Mouse (Mus musculus) gastrocnemius, postnatal 25 days (tissue): Measurements from ENCODE around the gene Maml3. TPM values are rescaled to one million over a fixed set of nuclear protein-coding genes. Genes with fewer than 3 reads are reported as not detected.

Experiments used
- DNase-seq: peaks from one replicate; pipeline ENCODE4 v3.0.0; 2022
- total RNA-seq, 2 experiments: library from RNA; stranded (reverse); gene quantifications; 1 replicate in 1 of 2; 2 replicates in 1 of 2; pipeline ENCODE4 v1.2.3; 2021

Gene Maml3
- total RNA-seq, 2 experiments from 2014 or later: 2.4 to 2.5 TPM

DNA sequence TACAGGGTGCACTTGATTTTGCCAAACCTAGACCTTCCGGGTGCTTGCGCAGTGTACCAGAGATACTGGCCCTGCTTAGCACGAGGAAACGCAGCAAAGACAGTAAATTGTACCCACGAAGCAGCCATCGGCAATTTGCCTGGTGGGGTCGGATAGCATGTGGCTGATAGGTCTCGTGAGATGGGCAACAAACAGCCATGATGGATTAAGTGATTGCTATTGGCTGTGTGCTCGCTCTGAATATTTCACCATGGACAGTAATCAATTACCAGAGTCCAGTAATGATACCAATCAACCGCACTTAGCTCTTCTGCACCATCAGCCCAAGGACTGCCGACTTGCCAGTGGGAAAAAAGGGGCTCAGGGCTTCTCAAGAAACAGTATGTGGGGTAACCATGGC lies 150.9 kb downstream of the Maml3 start:
- DNase-seq: no peak

DNA sequence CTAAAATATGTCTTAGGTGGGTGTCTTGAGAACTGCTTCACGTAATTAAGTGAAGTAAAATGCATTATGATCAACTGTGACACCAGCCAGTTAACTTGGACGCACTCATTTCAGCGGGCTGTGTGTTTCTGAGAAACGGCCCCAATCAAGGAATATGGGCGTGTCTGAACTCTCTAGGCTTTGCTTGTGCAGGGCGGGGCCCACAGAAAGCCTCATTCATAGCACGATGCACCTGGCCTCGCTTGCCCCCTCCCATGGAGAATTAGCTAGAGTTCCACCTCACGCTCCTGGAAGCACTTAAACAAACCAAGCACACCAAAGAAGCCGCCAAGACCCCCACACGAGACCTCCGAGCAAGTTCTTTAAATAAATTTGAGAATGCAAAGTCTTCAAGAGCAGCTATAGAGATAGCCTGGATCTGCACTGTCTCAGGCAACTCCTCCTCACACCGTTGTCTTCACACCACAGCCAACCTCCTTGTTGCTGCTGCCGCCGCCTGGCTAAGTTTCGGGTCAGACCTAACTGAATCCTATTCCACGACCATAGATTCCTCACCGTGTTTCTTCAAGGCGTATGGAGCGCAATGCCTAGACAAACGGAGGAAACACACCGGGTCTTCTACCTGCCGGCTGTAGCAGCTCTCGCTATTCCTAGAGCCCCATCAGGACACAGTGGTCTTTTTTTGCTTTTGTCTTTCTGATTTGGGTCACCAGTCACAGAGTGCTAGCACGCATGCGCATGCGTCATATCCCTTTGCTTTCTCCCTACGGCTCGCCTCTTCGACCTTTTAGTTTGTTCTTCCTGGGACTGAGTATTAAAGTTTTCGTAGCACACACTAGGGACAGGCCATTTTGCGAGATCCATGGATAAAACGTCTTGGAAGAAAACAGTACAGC lies 151.9 kb downstream of the Maml3 start:
- DNase-seq: no peak

DNA sequence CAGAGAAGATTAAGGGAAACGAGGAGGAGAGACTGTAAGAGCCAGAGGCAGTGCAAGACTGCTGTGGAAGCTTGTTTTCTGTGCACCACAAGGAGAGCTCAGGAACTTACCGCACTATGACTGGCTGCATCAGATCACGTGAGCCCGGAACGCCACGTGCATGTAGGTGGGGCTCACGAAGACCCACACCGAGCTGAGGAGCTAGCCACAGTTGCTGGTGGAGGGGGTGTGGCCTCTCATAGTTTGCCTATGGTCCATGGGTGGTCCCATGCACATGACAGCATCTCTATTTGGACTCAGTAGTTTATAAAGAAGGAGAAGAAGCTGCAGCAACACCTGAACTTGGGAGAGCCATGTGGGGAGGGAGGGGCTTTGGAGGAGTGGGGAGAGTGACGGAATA lies 152.6 kb downstream of the Maml3 start:
- no peak for DNase-seq

DNA sequence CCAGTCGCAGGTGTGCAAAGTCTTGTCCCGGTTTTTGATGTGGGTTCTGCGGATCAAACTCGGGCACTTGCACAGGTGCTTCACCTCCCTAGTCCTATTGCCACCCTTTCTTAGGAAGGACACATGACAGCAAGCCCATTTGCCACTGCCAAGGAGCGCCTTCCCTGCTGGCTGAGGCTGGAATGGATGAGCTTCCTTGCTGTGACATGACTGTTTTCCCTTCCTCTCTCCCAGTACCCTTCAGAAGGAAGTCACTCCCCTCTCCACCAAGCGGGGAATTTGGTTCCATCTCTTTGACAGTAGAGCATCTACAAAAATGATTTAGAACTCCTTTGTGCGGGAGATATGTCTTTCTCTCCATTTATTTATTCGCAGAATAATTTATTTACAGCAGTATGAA lies 155.2 kb downstream of the Maml3 start:
- no peak for DNase-seq

DNA sequence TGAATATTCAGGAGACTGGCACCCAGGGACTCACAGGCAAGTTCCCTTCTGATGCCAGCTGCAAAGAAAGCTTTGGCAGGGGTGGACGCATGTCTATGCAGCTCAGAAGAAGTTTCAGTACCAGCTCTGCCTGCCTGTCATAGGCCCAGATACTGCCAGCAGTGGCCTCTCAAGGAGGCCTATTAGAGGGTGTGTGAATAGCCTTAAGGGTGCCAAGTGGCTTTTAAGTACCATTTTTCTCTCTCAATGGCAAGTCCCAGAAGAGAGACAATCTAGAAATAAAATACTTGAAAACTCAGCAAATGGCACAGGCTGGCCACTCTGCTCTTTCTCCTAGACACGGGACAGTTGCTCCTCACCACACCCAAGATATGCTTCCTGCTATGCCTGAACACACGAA lies 157.7 kb downstream of the Maml3 start:
- no peak for DNase-seq

DNA sequence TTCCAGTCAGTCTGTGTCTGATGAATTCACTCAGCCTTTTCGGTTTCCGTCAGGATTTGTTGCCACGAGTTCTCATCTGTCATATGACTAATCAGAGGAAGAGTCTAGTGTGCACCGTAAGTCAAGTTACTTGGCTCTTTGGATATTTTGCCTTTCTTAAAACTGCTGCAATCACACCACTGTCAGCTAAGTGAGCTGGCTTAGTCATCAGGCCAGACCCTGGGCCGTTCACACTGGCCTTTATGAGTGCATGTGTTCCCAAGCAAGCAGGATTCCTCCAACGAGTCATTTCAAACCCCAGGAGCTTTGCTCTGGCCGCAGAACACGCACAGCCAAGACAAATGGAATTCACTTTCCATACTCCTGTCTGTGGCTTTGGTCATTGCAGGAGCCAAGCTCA lies 161.2 kb downstream of the Maml3 start:
- peak; percentile 77 for DNase-seq

DNA sequence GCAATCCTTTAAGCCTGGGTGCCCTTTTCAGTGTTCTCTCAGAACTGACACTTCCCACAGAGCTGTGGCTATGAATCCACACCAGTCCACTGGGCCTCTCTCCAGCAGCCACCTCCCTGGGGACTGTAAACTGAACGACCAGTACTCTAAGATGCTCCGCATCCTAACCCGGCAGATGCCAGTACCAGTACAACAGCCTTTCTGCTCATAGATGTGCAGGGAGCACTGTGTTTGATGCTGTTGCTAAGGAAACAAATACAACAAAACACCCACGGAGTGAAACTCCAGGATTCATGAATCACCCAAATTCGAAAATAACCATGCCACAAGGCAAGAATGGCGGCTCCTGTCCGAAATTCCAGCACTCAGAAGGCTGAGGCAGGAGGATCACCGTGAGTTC lies 163.1 kb downstream of the Maml3 start:
- DNase-seq: peak; percentile 72

DNA sequence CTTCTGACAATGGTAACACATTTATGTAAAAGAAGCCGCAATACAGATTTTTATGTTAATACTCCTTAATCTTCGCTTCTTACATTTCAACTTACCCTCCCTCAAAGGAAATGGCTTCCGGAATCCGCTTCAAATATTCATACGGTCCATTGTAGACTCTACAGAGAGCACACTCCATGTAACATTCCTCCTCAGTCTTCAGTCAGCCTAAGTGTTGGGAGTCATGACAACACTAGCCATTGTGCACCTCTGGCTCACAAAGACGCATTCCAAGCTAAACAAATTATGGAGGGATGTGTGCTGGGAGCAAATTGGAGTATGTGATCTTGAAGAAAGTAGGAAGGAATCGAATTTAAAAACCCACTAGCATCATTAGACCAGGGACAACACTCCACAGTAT lies 165.0 kb downstream of the Maml3 start:
- no peak for DNase-seq

DNA sequence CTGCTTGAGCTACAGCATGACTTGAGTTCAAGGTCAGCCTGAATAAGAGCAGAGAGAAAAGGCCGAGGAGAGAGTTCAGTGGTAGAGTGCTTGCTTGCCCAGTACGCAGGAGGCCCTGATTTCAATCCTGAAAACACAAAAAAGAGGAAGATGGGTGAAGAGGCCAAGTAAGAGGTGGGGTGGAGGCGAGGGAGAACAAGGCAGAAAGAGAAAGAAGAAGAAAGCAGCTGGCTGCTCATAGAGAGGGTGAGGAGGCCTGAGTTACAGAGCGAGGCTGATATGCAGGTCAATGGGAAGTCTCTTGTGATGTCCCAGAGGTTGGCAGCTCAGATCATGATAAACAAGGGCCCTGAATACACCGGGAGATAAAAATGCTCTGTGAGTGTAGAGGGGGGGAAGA lies 165.8 kb downstream of the Maml3 start:
- DNase-seq: no peak

DNA sequence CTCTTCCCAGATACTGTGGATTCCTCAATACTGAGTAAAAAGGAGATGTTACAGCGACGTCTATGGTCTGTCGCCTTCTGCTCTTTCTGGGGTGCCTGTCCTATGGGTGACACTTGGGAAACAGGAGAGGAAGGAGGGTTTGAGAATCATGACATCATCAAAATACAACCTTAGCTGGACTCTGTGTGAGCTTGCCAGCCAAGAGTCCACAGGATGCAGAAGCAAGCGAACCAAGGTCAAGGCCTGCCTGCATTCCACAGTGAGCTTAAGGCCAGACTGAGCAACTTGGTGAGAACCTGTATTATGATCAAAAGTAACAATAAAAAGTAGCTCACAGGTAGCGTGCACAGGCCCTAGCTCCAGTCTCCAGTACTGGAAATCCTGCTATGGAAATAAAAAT lies 167.7 kb downstream of the Maml3 start:
- DNase-seq: no peak

DNA sequence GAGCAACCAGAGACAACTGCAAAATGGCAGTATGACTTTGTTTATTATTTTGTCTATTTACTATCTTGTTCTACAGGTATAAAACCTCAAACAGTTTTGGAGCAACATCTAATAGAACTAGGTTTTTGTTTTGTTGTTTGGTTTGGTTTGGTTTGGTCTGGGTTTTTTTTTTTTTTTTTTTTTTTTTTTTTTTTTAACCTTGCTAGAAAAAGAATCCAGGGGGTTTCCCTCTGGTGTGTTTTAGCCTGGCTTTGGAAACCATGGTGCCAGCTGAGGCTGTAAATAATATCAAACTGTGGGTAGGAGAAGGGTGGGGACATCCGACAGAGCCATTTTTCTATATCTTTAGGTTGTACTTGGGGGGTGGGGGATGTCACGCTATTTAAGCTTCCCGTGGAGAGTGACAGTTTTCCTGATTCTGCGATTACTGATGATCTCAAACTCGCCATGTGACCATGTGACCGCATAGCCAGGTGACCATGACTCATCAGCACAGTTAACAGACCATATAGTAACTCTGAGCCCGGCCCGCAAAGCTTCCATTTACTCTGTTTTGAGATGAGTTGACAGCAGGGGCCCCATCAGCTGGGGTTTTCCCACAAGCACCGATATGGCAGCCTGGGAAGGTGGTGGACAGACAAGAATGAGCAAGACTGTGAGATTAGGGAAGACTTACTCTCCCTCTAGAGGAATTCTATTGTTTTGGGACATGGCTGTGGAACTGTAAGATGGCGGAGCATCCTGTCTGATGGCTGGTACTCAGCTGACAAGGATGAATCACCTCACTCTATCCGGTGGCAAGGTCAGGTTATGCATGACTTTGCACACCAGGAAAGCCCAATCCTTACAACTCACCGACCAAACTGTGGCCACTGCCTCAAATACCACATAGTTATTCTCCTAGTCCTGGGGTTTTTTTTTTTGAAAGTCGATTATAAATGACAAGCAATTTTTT lies 170.1 kb downstream of the Maml3 start:
- no peak for DNase-seq

DNA sequence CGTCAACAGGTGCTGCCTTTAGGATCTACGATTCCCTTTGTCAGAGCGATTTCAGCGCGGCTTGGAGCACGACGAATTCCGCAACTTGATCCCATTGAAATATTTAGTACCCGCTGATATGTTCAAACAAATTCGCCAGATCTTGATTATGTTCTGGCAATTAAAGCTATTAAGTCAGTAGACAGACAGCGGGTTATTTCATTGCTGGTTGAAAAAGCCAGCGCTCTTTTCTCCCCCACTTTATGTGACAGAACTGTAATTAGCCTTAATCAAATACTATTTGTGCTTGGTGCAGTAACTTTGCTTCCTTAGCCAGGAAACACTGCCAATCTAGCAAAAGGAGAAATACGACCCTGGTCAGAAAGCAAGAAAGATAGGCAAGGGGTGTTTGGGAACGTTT lies 176.7 kb downstream of the Maml3 start:
- DNase-seq: no peak

DNA sequence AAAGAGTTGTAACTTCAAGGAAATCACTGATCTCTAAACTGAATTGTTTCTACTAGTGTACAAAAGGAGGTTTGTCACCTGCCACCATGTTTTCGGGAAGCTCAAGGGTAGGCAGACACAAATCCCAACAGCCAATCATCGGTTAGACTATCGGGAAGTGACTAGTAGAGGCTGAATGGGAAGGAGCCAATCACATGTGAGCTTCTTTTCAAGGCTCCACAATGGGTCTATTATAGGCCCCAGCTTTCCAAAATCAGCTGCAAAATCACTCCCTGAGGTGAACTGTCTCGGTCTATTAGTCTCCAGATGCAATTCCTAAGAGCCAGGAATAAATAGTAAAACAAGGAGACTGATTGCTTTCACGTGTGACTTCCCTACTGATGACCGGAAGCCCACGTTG lies 177.3 kb downstream of the Maml3 start:
- DNase-seq: no peak

DNA sequence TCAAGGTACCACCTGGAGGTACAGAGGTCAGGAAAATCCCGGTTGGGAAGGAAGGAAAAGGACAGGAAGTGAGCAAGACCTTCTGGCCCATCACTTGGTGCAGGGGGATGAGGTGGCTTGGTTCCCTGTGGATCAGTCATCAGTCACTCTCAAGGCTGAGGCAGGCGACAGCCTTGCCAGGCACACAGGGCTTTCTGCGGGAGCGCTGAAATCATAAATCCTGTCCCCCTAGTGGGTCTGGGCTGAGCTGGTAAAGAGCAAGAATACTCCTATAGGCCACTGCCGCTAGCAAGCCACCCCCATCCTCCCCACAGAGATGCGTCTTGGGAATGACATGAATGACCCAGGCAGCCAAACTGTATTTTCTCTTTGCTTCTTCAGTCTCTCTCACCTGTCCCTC lies 177.8 kb downstream of the Maml3 start:
- DNase-seq: no peak

DNA sequence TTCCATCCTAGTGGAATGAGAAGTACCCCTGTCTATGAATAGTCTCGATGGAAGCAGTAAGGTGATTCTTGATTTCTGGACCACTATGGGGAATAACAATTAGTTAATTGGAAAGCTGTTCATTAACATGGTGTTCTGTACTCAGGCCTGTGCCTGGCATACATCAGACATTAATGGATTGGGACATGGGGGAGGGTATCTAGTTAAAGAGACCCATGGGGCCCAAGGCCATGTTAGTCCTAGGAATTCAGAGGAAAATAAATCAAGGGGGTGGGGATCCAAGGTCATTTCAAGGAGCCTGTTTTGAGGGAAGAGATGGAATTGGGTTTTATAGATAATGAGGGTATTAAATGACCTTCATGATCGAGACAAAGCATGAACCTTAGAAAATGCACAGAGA lies 179.1 kb downstream of the Maml3 start:
- no peak for DNase-seq

DNA sequence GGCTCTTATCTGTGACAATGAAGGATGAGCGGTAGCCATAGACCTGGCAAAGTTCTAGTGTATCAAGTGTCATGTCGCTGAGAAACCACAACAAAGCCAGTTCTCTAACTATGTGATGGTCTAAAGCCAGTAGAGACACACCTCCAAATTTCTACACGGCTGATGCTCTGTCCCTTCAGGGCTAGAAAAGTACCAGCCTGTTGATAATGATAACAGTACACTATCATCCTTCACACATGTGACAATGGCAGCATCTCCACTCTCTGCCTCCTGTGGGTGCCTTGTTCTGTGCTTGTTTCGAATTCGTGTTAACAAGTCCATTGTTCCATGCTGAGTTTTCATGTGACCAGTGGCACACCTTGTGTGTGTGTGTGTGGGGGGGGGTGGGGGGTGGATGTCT lies 180.2 kb downstream of the Maml3 start:
- DNase-seq: no peak

DNA sequence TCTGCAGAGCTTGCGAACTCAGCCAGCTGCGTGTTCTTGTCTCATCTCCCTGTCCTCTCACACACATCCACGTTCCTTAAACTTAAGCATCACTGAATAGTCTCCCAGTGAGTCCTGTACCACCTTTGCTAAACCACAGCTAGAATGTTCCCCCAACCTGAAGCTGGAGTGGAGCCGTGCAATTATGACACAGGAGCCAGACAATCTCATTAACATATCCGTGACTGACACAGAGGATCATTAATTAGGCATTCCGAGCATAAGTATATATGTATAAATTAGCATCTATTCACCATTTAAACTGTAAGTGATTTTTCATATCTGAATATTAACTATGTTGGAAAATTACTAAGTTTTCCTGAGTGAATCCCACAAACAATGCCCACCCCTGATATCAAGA lies 181.1 kb downstream of the Maml3 start:
- DNase-seq: no peak

DNA sequence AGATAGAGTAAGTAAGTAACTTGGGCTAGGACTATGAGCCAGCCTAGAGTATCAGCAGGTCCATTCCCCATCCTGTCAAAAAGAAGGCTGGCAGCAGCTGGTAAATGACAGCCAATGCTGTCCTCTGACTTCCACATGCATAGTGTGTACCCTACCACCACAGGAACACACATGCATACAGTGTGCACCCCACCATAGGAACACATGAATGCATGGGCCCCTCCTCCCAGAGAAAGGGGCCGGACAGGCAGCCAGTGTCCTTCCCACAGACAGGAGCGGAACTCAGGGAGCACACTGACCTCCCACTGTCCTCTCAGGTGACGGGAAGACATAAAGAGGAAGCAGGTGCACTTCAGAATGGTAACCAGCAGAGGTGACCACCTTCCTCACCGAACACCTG lies 188.0 kb downstream of the Maml3 start:
- DNase-seq: no peak

DNA sequence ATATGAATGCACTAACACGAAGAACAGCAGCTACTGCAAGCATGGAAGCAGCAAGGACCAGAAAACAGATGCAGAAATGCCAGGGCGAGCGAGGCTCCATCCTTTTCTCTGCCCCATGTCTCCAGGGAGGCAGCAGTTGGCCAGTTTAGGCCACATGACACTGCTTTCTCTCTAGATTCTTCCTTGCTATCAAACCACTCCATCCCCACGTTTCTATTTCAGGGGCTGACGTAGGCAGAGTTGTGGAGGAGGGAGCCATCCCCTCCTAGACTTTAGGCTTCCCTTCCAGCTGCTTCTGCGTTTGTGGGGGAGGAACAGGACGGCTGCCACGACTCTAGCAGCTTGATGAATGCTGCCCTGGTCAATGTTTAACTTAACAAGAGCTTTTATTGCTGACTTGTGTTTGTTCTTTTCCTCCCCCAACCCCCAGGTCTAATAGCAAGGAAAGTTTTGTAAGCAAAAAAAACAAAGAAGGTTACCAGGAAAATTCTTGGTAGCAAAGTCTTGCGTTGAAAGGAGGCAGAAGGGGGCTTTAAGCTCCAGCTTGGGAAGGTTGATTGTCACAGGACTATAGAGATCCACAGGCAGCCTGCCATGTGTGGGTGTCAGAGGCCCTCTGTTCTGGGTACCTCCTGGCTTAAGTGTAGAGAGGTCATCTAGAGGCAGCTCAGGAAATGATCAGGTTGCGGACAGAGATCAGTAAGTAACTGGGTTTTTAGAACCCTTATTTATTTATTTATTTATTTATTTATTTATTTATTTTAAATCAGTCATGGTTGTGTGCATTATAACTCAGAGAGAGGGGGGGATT lies 188.6 kb downstream of the Maml3 start:
- peak; percentile 42 for DNase-seq

DNA sequence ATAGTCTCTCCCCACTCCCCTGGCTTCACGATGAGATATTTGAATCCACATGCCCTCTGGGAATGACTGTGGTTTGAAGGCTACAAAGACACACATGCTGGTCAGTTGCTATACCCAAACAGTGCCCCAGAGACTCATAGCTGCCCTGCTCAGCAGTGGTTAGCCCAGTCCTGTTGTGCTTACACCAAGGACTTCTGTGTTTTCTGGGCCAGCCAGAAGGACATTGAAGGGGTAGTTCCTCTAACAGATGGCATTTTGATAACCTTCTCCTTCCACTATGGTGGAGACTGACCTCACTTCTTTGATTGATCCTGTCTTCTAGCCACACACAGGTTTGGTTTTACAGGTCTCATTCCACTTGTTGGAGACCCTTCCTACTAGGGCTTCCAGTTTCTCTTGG lies 189.5 kb downstream of the Maml3 start:
- no peak for DNase-seq

DNA sequence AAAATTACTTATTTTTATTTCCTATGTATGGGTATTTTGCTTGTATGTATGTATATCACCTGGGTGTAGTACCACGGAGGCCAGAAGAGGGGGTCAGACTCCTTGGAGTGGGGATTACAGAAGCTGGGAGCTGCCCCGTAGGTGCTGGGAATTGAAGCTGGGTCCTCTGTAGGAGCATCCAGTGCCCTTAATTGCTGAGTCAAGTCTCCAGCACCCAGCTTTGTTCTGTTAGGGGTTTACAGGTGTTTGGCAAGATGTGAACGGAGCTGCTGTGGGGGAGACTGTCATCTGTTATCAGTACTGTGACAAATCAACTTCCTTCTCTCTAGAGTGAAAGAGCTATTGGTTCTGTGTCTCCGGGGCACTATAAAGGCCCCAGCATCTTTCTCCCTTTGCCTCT lies 190.0 kb downstream of the Maml3 start:
- no peak for DNase-seq

DNA sequence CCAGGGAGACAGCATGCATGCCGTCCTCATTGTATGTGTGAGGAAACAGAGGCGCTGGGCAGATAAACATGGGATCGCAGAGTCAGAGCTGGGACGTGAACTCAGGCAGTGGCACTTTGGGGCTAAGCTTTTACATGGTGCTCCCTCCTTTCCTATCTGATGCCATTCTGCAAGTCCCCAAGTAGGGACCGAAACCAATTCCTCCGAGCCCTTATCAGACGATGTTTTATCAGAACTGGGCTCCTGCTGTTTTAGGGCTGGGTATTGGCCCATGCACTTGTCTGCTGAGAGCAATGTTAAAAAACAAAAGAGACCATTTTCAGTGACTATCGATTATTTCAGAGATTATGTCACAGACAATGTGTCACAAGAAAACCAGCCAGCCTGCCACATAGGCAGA lies 191.4 kb downstream of the Maml3 start:
- DNase-seq: no peak
